Mouse (Mus musculus) E14TG2a.4 (cell line): ENCODE results near the gene Cilp.

Experiments used
- H3K27me3 ChIP-seq: 2 replicates; pipeline ENCODE4 v1.6.1; 2014; ENCODE audit warnings: low read length, control low read depth; ENCODE audit not compliant: insufficient read depth
- H3K36me3 ChIP-seq: 2 replicates; pipeline ENCODE4 v1.6.1; 2014; ENCODE audit warnings: low read length, control low read depth; ENCODE audit not compliant: insufficient read depth
- H3K4me1 ChIP-seq: replicated peaks from 2 replicates; pipeline ENCODE4 v1.6.1; 2014; ENCODE audit warnings: low read depth, low read length, control low read depth
- H3K4me3 ChIP-seq: replicated peaks from 2 replicates; pipeline ENCODE4 v1.5.1; 2014; ENCODE audit warnings: mild to moderate bottlenecking, low read length
- H3K9me3 ChIP-seq: 2 replicates; pipeline ENCODE4 v1.6.1; 2014; ENCODE audit warnings: low read length, control low read depth
- CTCF ChIP-seq: conservative IDR thresholded peaks from 2 replicates; pipeline ENCODE4 v1.5.1; 2014; ENCODE audit warnings: low read length
- NANOG ChIP-seq: IDR thresholded peaks from 2 replicates; pipeline ENCODE4 v1.6.1; 2014; ENCODE audit warnings: borderline replicate concordance, low read length, mixed read lengths
- POU5F1 ChIP-seq: IDR thresholded peaks from 2 replicates; pipeline ENCODE4 v1.6.1; 2014; ENCODE audit warnings: low read length, borderline replicate concordance

The Cilp gene

GRCm38 (mm10) chr9:65231284-65231683, 33.7 kb upstream of the Cilp start:
- TF ChIP-seq CTCF (no peak), NANOG (no peak), POU5F1 (no peak)
- H3K27me3 ChIP-seq: no peaks in the 10 kb centered on the region
- H3K4me3 ChIP-seq: no peak overlapping the region
- H3K4me1 ChIP-seq: peaks cover 20% of the 10 kb centered on the region
- H3K36me3 ChIP-seq: peaks cover 59% of the 10 kb centered on the region
- H3K9me3 ChIP-seq: no peaks in the 10 kb centered on the region

- Histone ChIP-seq H3K27me3 (no peaks in the 10 kb centered on the region), H3K4me3 (no peak overlapping the region), H3K4me1 (peaks cover 25% of the 10 kb centered on the region), H3K36me3 (peaks cover 75% of the 10 kb centered on the region), H3K9me3 (no peaks in the 10 kb centered on the region)
- TF ChIP-seq CTCF: no peak
- no peak for TF ChIP-seq NANOG
- no peak for TF ChIP-seq POU5F1
These were observed 31.6 kb upstream of the Cilp start for GRCm38 (mm10) chr9:65233243-65233985.

- Histone ChIP-seq H3K27me3 (no peaks in the 10 kb centered on the region), H3K9me3 (no peaks in the 10 kb centered on the region), H3K4me1 (peaks cover 25% of the 10 kb centered on the region), H3K36me3 (peaks cover 68% of the 10 kb centered on the region), H3K4me3 (no peak overlapping the region)
- TF ChIP-seq NANOG (no peak), CTCF (no peak), POU5F1 (no peak)
These were observed 30.2 kb upstream of the Cilp start for GRCm38 (mm10) chr9:65234734-65235133.

GRCm38 (mm10) chr9:65235601-65236000, 29.4 kb upstream of the Cilp start:
- TF ChIP-seq NANOG (no peak), POU5F1 (no peak), CTCF (no peak)
- H3K9me3 ChIP-seq: no peaks in the 10 kb centered on the region
- peaks cover 60% of the 10 kb centered on the region for H3K36me3 ChIP-seq
- no peaks in the 10 kb centered on the region for H3K27me3 ChIP-seq
- peaks cover 32% of the 10 kb centered on the region for H3K4me1 ChIP-seq
- no peak overlapping the region for H3K4me3 ChIP-seq

- H3K4me1 ChIP-seq: peaks cover 28% of the 10 kb centered on the region
- peaks cover 44% of the 10 kb centered on the region for H3K36me3 ChIP-seq
- no peak for TF ChIP-seq POU5F1
- no peak for TF ChIP-seq NANOG
- TF ChIP-seq CTCF: no peak
- no peaks in the 10 kb centered on the region for H3K27me3 ChIP-seq
- H3K9me3 ChIP-seq: no peaks in the 10 kb centered on the region
- H3K4me3 ChIP-seq: no peak overlapping the region
These were observed 27.4 kb upstream of the Cilp start for GRCm38 (mm10) chr9:65237616-65238015.

- Histone ChIP-seq H3K27me3 (0 out of 2 replicates have a peak, but pooled peaks cover 3% of the 10 kb centered on the region), H3K4me1 (peaks cover 26% of the 10 kb centered on the region), H3K9me3 (no peaks in the 10 kb centered on the region), H3K4me3 (no peak overlapping the region), H3K36me3 (peaks cover 44% of the 10 kb centered on the region)
- no peak for TF ChIP-seq CTCF
- no peak for TF ChIP-seq NANOG
- TF ChIP-seq POU5F1: no peak
These were observed 26.7 kb upstream of the Cilp start for GRCm38 (mm10) chr9:65238191-65238760.

GRCm38 (mm10) chr9:65239176-65239575, 25.8 kb upstream of the Cilp start:
- H3K4me1 ChIP-seq: peaks cover 28% of the 10 kb centered on the region
- H3K36me3 ChIP-seq: peaks cover 39% of the 10 kb centered on the region
- H3K4me3 ChIP-seq: no peak overlapping the region
- TF ChIP-seq NANOG: no peak
- TF ChIP-seq CTCF: no peak
- TF ChIP-seq POU5F1: no peak
- H3K9me3 ChIP-seq: no peaks in the 10 kb centered on the region
- H3K27me3 ChIP-seq: 0 out of 2 replicates have a peak, but pooled peaks cover 3% of the 10 kb centered on the region

GRCm38 (mm10) chr9:65239731-65240130, 25.2 kb upstream of the Cilp start:
- H3K4me3 ChIP-seq: peak overlapping the region; percentile 53
- TF ChIP-seq CTCF (peak; percentile 34), NANOG (no peak), POU5F1 (no peak)
- H3K27me3 ChIP-seq: 0 out of 2 replicates have a peak, but pooled peaks cover 3% of the 10 kb centered on the region
- no peaks in the 10 kb centered on the region for H3K9me3 ChIP-seq
- peaks cover 30% of the 10 kb centered on the region for H3K4me1 ChIP-seq
- H3K36me3 ChIP-seq: peaks cover 34% of the 10 kb centered on the region

GRCm38 (mm10) chr9:65240587-65240986, 24.4 kb upstream of the Cilp start:
- 0 out of 2 replicates have a peak, but pooled peaks cover 3% of the 10 kb centered on the region for H3K27me3 ChIP-seq
- no peaks in the 10 kb centered on the region for H3K9me3 ChIP-seq
- no peak for TF ChIP-seq NANOG
- no peak for TF ChIP-seq POU5F1
- TF ChIP-seq CTCF: no peak
- H3K4me1 ChIP-seq: peaks cover 30% of the 10 kb centered on the region
- peaks cover 27% of the 10 kb centered on the region for H3K36me3 ChIP-seq
- 0 out of 2 replicates have a peak overlapping the region, but pooled peaks have one; percentile 53 for H3K4me3 ChIP-seq
